Mouse (Mus musculus): Measurements from ENCODE around the gene Vax1. TPM values are rescaled to one million over a fixed set of nuclear protein-coding genes. Genes with fewer than 3 reads are reported as not detected.

Vax1 gene
- polyA plus RNA-seq, 1 experiment from 2014 or later = not detected

DNA sequence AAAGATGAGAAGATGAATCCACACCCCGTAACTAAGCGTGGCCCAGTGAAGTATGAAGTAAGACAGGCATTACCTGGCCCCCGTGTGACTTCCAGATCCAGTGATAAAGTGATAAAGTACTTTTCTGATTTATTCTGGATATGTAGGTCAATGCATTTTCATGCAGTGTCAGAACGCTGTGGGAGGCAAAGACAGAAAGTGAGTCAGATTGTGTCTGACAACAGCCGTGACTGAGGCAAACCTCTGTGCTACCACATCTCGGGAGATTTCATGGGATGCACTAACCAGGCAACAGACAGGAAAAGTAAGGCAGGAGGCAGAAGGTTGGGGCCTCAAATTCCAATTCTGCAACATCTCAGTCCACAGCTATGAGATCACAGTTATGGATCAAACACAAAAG, 24.8 kb downstream of the Vax1 start:
- no peak for ATAC-seq (ENCODE audit: insufficient number of reproducible peaks, low FRiP score)
- no peak overlapping the region for H3K4me3 ChIP-seq

DNA sequence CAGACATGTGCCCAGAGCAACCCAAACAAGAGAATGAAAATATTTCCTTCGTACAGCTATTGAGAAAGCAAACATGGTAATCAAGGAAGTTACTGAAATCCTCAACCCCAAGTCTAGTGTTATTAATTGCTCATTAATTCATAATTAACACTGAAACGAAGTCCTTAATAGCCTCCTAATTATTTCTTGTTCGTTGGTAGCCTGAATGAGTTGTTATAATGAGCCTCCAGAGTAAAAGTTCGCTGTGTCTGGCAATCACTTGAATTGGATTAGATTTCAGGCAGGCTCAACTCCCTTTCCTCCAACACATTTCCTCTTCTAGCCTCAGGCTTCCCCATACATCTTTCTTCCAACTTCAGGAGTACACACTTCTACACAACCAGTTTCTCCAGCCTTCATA, 27.6 kb downstream of the Vax1 start:
- H3K27me3 ChIP-seq (replicated peaks) = 0 out of 2 replicates have a peak, but pooled peaks cover 17% of the 10 kb centered on the region
- 69% methylated on average over 4 of the region's 4 CpGs for WGBS
- ATAC-seq (ENCODE audit: insufficient number of reproducible peaks, low FRiP score) = no peak
- no peak overlapping the region for H3K9ac ChIP-seq
- no peak overlapping the region for H3K27ac ChIP-seq (ENCODE audit: poor library complexity, severe bottlenecking)
- H3K9me3 ChIP-seq (replicated peaks) = no peaks in the 10 kb centered on the region
- no peak overlapping the region for H3K4me3 ChIP-seq
- H3K4me2 ChIP-seq = no peak overlapping the region
- H3K36me3 ChIP-seq = no peaks in the 10 kb centered on the region
- no peaks in the 10 kb centered on the region for H3K4me1 ChIP-seq (replicated peaks)

More for the DNA sequence above, 24.8 kb downstream of the Vax1 start:
- Histone ChIP-seq H3K4me1 (replicated peaks) (no peaks in the 10 kb centered on the region), H3K36me3 (no peaks in the 10 kb centered on the region), H3K9me3 (replicated peaks) (no peaks in the 10 kb centered on the region), H3K9ac (no peak overlapping the region), H3K4me2 (no peak overlapping the region), H3K27ac (ENCODE audit: poor library complexity, severe bottlenecking) (no peak overlapping the region), H3K27me3 (replicated peaks) (peaks cover 14% of the 10 kb centered on the region)
- WGBS = 72% methylated on average over 6 of the region's 6 CpGs

DNA sequence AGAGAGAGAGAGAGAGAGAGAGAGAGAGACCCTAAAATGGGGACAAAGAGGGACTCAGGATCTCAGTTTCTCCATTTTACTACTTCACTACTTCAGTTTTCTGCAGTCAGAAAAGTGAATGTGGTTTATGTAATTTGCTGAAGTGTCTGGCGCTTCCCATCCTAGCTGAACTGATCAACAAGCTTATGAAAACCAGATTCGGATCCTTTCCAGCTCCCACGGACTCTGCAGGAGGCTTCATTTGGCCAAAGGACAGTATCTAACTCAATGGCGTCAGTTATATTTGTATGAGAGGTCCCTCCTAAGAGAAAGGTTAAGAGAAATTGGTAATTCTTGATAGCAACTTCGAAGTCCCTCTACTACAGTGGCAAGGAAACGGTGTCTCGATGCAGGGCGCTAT, 34.5 kb downstream of the Vax1 start:
- H3K36me3 ChIP-seq = no peaks in the 10 kb centered on the region
- no peak for ATAC-seq (ENCODE audit: insufficient number of reproducible peaks, low FRiP score)

GRCm38 (mm10) chr19:59134916-59135315, 34.9 kb downstream of the Vax1 start:
- Histone ChIP-seq H3K27me3 (replicated peaks) (peaks cover 12% of the 10 kb centered on the region; the same call in 1 of the 2 replicates), H3K9me3 (replicated peaks) (no peaks in the 10 kb centered on the region), H3K36me3 (no peaks in the 10 kb centered on the region), H3K4me2 (no peak overlapping the region), H3K9ac (no peak overlapping the region), H3K4me3 (no peak overlapping the region), H3K4me1 (replicated peaks) (no peaks in the 10 kb centered on the region), H3K27ac (ENCODE audit: poor library complexity, severe bottlenecking) (no peak overlapping the region)
- WGBS = 36% methylated on average over 2 of the region's 2 CpGs
- no peak for ATAC-seq (ENCODE audit: insufficient number of reproducible peaks, low FRiP score)

More for the DNA sequence above, 34.5 kb downstream of the Vax1 start:
- Histone ChIP-seq H3K4me3 (no peak overlapping the region), H3K4me1 (replicated peaks) (no peaks in the 10 kb centered on the region), H3K27ac (ENCODE audit: poor library complexity, severe bottlenecking) (no peak overlapping the region), H3K9me3 (replicated peaks) (no peaks in the 10 kb centered on the region), H3K27me3 (replicated peaks) (peaks cover 16% of the 10 kb centered on the region; the same call in 1 of the 2 replicates), H3K4me2 (no peak overlapping the region), H3K9ac (no peak overlapping the region)
- 66% methylated on average over 8 of the region's 8 CpGs for whole genome bisulfite sequencing

DNA sequence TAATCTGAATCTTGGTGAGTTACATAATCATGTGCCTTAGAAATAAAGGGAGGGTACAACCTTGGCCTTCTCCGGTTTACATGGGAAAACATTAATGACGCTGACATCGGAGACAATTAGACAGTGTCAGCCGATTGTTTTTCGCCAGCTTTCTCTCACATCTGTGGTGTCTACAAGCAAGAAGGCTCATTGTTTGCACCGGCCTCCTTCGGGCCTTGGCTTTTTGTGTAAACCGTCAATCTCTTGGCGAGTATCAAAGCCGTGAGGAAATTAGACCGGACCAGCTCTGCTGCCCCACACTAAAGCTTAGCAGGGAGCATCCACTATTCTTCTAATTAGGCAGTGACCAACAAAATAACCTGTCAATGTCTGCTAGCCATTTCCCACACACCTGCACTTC, 36.7 kb downstream of the Vax1 start:
- H3K9ac ChIP-seq = no peak overlapping the region
- H3K9me3 ChIP-seq (replicated peaks) = no peaks in the 10 kb centered on the region
- peaks cover 7% of the 10 kb centered on the region; the same call in 1 of the 2 replicates for H3K27me3 ChIP-seq (replicated peaks)
- no peak overlapping the region for H3K27ac ChIP-seq (ENCODE audit: poor library complexity, severe bottlenecking)
- H3K36me3 ChIP-seq = no peaks in the 10 kb centered on the region
- H3K4me2 ChIP-seq = no peak overlapping the region
- 81% methylated on average over 11 of the region's 11 CpGs for WGBS
- H3K4me3 ChIP-seq = no peak overlapping the region
- no peaks in the 10 kb centered on the region for H3K4me1 ChIP-seq (replicated peaks)
- ATAC-seq (ENCODE audit: insufficient number of reproducible peaks, low FRiP score) = no peak

GRCm38 (mm10) chr19:59129671-59130070, 40.2 kb downstream of the Vax1 start:
- 75% methylated on average over 2 of the region's 2 CpGs for WGBS
- H3K4me3 ChIP-seq = no peak overlapping the region
- H3K4me2 ChIP-seq = no peak overlapping the region
- H3K36me3 ChIP-seq = no peaks in the 10 kb centered on the region
- H3K9ac ChIP-seq = no peak overlapping the region
- peaks cover 7% of the 10 kb centered on the region; the same call in 1 of the 2 replicates for H3K27me3 ChIP-seq (replicated peaks)
- H3K9me3 ChIP-seq (replicated peaks) = no peaks in the 10 kb centered on the region
- H3K27ac ChIP-seq (ENCODE audit: poor library complexity, severe bottlenecking) = no peak overlapping the region
- H3K4me1 ChIP-seq (replicated peaks) = no peaks in the 10 kb centered on the region
- no peak for ATAC-seq (ENCODE audit: insufficient number of reproducible peaks, low FRiP score)

- H3K4me3 ChIP-seq = no peak overlapping the region
- no peaks in the 10 kb centered on the region for H3K36me3 ChIP-seq
- H3K27ac ChIP-seq (ENCODE audit: poor library complexity, severe bottlenecking) = no peak overlapping the region
- WGBS = 66% methylated on average over 8 of the region's 8 CpGs
- no peak for ATAC-seq (ENCODE audit: insufficient number of reproducible peaks, low FRiP score)
- no peaks in the 10 kb centered on the region for H3K9me3 ChIP-seq (replicated peaks)
- peaks cover 7% of the 10 kb centered on the region; the same call in 1 of the 2 replicates for H3K27me3 ChIP-seq (replicated peaks)
- H3K4me2 ChIP-seq = no peak overlapping the region
- H3K9ac ChIP-seq = no peak overlapping the region
- H3K4me1 ChIP-seq (replicated peaks) = no peaks in the 10 kb centered on the region
Measured at GRCm38 (mm10) chr19:59128531-59129204, 41.2 kb downstream of the Vax1 start.

DNA sequence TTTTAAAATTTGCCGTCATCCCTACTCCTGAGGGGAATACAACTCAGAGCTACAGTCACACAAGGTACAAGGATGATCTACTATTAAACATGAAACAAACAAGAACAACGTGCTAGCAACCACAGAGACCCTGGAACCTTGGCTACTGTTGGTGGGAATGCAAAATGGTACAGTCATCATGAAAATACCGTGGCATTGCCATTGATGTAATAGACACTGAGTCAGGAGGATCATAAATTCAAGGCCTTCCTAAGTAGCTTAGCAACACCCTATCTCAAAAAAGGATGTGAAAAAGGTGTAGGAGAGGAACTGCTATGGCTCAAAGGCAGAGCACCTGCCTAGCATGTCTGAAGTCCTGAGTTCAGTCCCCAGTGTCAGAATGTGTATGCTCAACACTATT, 42.4 kb downstream of the Vax1 start:
- WGBS = 74% methylated on average over 3 of the region's 3 CpGs
- ATAC-seq (ENCODE audit: insufficient number of reproducible peaks, low FRiP score) = no peak
- H3K4me1 ChIP-seq (replicated peaks) = no peaks in the 10 kb centered on the region
- peaks cover 7% of the 10 kb centered on the region; the same call in 1 of the 2 replicates for H3K27me3 ChIP-seq (replicated peaks)
- no peak overlapping the region for H3K27ac ChIP-seq (ENCODE audit: poor library complexity, severe bottlenecking)
- no peak overlapping the region for H3K9ac ChIP-seq
- no peaks in the 10 kb centered on the region for H3K9me3 ChIP-seq (replicated peaks)
- no peaks in the 10 kb centered on the region for H3K36me3 ChIP-seq
- H3K4me3 ChIP-seq = no peak overlapping the region
- H3K4me2 ChIP-seq = no peak overlapping the region

Other genes starting within 250 kb of the Vax1 start
- gene Eno4, start 226.6 kb downstream of the Vax1 start, polyA plus RNA-seq (2016; fragmentation: Nextera tagmentation; extraction: Ambion mirVana) = 0.10 and 0.27 TPM in 2 replicates
- gene Hspa12a, start 226.4 kb downstream of the Vax1 start, polyA plus RNA-seq (2016; fragmentation: Nextera tagmentation; extraction: Ambion mirVana) = 10.5 and 10.8 TPM in 2 replicates
- gene Shtn1, start 94.0 kb downstream of the Vax1 start, polyA plus RNA-seq (2016; fragmentation: Nextera tagmentation; extraction: Ambion mirVana) = 0.41 and 0.95 TPM in 2 replicates
- not detected in 2 replicates for gene Kcnk18, start 49.2 kb upstream of the Vax1 start, polyA plus RNA-seq (2016; fragmentation: Nextera tagmentation; extraction: Ambion mirVana)
- gene Slc18a2, start 90.8 kb upstream of the Vax1 start, polyA plus RNA-seq (2016; fragmentation: Nextera tagmentation; extraction: Ambion mirVana) = 11.2 and 12.0 TPM in 2 replicates
- 6.0 TPM in 1 of 2 replicates, not detected in the other for gene Rps12-ps3, start 152.2 kb upstream of the Vax1 start, polyA plus RNA-seq (2016; fragmentation: Nextera tagmentation; extraction: Ambion mirVana)
- gene Pdzd8, start 175.7 kb upstream of the Vax1 start, polyA plus RNA-seq (2016; fragmentation: Nextera tagmentation; extraction: Ambion mirVana) = 14.1 and 17.0 TPM in 2 replicates